ENCODE assay signal across 23 mouse cellular contexts in genomic region chr4:44036455-44036854, GRCm38 (mm10). TPM values are rescaled to one million over a fixed set of nuclear protein-coding genes. Genes with fewer than 3 reads are reported as not detected.
"Had no signal": no experiment of that assay in that cellular context is flagged by ENCODE, and none has a peak within 500 bp of the region (broad histone marks: within the 10 kb centered on the region; RNA-seq: fewer than 3 reads in every experiment).

No protein-coding gene starts in this region.

- H3K4me3 ChIP-seq: lung, embryonic 15.5 days; megakaryocyte, embryonic 14.5 days; midbrain, embryonic 13.5 days; midbrain, embryonic 15.5 days; neural tube, embryonic 12.5 days had no signal

- H3K9ac ChIP-seq: liver, postnatal 0 days; lung, embryonic 15.5 days; midbrain, embryonic 13.5 days; midbrain, embryonic 15.5 days; neural tube, embryonic 12.5 days had no signal

- H3K9me3 ChIP-seq: lung, embryonic 15.5 days; megakaryocyte, embryonic 14.5 days; midbrain, embryonic 13.5 days; midbrain, embryonic 15.5 days; neural tube, embryonic 12.5 days had no signal

- ATAC-seq: liver, postnatal 0 days; lung, postnatal 0 days; midbrain, embryonic 13.5 days; midbrain, embryonic 15.5 days had no signal

- H3K4me1 ChIP-seq: lung, embryonic 15.5 days; midbrain, embryonic 13.5 days; midbrain, embryonic 15.5 days; neural tube, embryonic 12.5 days had no signal

- H3K27ac ChIP-seq: lung, embryonic 15.5 days; macrophage; midbrain, embryonic 13.5 days; midbrain, embryonic 15.5 days; neural tube, embryonic 12.5 days had no signal

- DNase-seq: liver, postnatal 0 days; lung, adult 2 months; lung, postnatal 14 days; lung, postnatal 36 days; right cerebral cortex, postnatal 14 days; spleen, adult 18-20 months; thymus, adult 2 months; thymus, postnatal 25 days; thymus, postnatal 4 days had no signal

- H3K27me3 ChIP-seq: lung, embryonic 15.5 days; megakaryocyte, embryonic 14.5 days; neural tube, embryonic 12.5 days had no signal

- H3K4me2 ChIP-seq: lung, embryonic 15.5 days; midbrain, embryonic 11.5 days; midbrain, embryonic 13.5 days; midbrain, embryonic 15.5 days; neural tube, embryonic 12.5 days had no signal

RNA-seq across cellular contexts. Expression of gene Ccin, which starts 53.2 kb away (rescaled TPM):
- total RNA-seq: megakaryocyte progenitor cell, adult 5-6 weeks; monocyte, adult 5-6 weeks had no signal
- polyA plus RNA-seq: liver, postnatal 0 days; lung, embryonic 15.5 days; lung, postnatal 0 days; macrophage; midbrain, embryonic 11.5 days; midbrain, embryonic 13.5 days; midbrain, embryonic 15.5 days; midbrain, postnatal 0 days; neural tube, embryonic 12.5 days; neural tube, embryonic 14.5 days; stomach, embryonic 14.5 days; stomach, embryonic 16.5 days had no signal
